Mouse (Mus musculus): ENCODE measurements around the gene Gm42688. TPM values are rescaled to one million over a fixed set of nuclear protein-coding genes. Genes with fewer than 3 reads are reported as not detected.

The Gm42688 gene
- polyA plus RNA-seq, 1 experiment from 2014 or later = 2.1 TPM

DNA sequence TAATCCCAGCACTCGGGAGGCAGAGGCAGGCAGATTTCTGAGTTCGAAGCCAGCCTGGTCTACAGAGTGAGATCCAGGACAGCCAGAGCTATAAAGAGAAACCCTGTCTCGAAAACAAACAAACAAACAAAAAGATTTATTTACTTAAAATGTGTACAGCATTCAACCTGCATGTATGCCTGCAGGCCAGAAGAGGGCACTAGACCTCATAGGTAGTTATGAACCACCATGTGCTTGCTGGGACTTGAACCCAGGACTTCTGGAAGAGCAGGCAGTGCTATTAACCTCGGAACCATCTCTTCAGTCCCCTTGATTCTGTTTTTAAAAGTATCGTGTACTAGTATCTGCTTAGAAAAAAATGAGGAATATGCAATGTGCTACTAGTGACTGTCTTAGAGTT, 26.0 kb downstream of the Gm42688 start:
- H3K4me3 ChIP-seq (ENCODE audit: low read depth, low read length) = no peak overlapping the region
- H3K27me3 ChIP-seq (replicated peaks; ENCODE audit: control insufficient read depth, insufficient read depth, low read length) = no peaks in the 10 kb centered on the region
- no peak overlapping the region for H3K4me2 ChIP-seq (ENCODE audit: low read depth, low read length)
- WGBS = 93% methylated on average over 5 of the region's 5 CpGs
- no peak overlapping the region for H3K27ac ChIP-seq (replicated peaks; ENCODE audit: low read depth, low read length)
- H3K9me3 ChIP-seq (ENCODE audit: control insufficient read depth, low read length) = no peaks in the 10 kb centered on the region
- ATAC-seq (ENCODE audit: low read depth) = no peak
- no peak for DNase-seq (ENCODE audit: low spot score)
- 0 out of 2 replicates have a peak, but pooled peaks cover 5% of the 10 kb centered on the region for H3K36me3 ChIP-seq (ENCODE audit: control insufficient read depth, insufficient read depth, low read length)
- H3K9ac ChIP-seq (ENCODE audit: low read depth, low read length) = no peak overlapping the region
- peaks cover 15% of the 10 kb centered on the region for H3K4me1 ChIP-seq (ENCODE audit: control insufficient read depth, insufficient read depth, low read length)

DNA sequence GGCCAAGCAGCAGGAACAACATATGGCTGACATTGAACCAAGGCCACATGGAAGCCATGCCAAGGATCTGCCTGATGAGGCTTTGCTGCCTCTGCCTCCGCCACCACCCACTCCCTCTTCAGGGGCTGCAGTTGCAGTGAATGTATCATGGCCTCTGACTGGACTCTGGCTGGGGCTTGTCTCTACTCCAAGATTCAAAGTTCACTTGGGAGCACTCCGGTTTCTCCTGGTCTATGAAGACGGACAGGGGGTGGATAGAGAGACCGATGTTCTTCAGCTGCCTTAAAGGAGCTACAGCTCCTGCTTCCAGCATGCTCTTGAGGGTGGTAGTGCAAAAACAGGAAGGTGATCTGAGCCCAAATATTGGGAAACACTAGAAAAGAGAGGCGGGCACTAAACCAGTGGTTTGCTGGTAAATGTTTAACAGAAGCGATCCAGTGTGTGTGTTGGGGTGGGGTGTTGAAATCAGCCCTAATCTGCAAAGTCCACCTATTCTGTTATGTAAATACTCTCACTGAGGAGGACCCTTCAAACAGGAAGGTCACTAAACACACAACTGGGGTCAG, 30.1 kb downstream of the Gm42688 start:
- no peak overlapping the region for H3K9ac ChIP-seq (ENCODE audit: low read depth, low read length)
- H3K27me3 ChIP-seq (replicated peaks; ENCODE audit: control insufficient read depth, insufficient read depth, low read length) = no peaks in the 10 kb centered on the region
- H3K4me2 ChIP-seq (ENCODE audit: low read depth, low read length) = no peak overlapping the region
- peaks cover 18% of the 10 kb centered on the region for H3K4me1 ChIP-seq (ENCODE audit: control insufficient read depth, insufficient read depth, low read length)
- H3K9me3 ChIP-seq (ENCODE audit: control insufficient read depth, low read length) = no peaks in the 10 kb centered on the region
- H3K27ac ChIP-seq (replicated peaks; ENCODE audit: low read depth, low read length) = no peak overlapping the region
- H3K36me3 ChIP-seq (ENCODE audit: control insufficient read depth, insufficient read depth, low read length) = no peaks in the 10 kb centered on the region
- ATAC-seq (ENCODE audit: low read depth) = no peak
- 67% methylated on average over 6 of the region's 6 CpGs for WGBS
- no peak overlapping the region for H3K4me3 ChIP-seq (ENCODE audit: low read depth, low read length)
- no peak for DNase-seq (ENCODE audit: low spot score)

DNA sequence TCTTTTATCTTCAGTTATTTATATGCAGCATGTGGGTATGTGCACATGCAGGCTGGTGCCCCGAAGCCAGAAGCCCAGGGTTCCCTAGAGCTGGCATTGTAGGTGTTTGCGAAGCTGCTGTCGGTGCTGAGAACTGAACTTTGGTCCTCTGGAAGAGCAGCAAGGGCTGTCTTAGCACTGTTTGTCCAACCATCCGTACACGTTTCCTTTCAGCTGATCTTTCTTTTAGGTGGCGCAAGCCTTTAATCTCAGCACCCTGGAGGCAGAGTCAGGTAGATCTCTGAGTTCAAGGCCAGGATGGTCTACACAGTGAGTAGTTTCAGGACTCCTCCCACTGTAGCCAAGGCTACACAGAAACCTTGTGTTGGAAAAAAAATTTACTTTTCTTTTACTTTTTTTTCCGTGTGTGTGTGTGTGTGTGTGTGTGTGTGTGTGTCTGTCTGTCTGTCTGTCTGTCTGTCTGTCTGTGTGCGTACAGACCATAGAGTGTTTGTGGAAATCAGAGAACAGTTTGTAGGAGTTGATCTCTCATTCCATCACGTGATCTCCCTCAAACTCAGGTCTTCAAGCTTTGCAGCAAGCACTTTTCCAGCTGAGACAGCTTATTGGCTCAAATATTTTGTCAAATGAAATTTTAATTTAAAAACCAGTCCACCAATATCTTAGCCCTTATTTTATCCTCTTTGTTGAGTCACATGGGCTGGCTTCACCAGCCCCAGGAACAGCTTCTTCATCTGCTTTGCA, 30.9 kb downstream of the Gm42688 start:
- Histone ChIP-seq H3K36me3 (ENCODE audit: control insufficient read depth, insufficient read depth, low read length) (no peaks in the 10 kb centered on the region), H3K9ac (ENCODE audit: low read depth, low read length) (no peak overlapping the region), H3K27ac (replicated peaks; ENCODE audit: low read depth, low read length) (no peak overlapping the region), H3K4me1 (ENCODE audit: control insufficient read depth, insufficient read depth, low read length) (peaks cover 19% of the 10 kb centered on the region), H3K27me3 (replicated peaks; ENCODE audit: control insufficient read depth, insufficient read depth, low read length) (no peaks in the 10 kb centered on the region), H3K9me3 (ENCODE audit: control insufficient read depth, low read length) (no peaks in the 10 kb centered on the region), H3K4me3 (ENCODE audit: low read depth, low read length) (no peak overlapping the region), H3K4me2 (ENCODE audit: low read depth, low read length) (no peak overlapping the region)
- WGBS = 85% methylated on average over 9 of the region's 9 CpGs
- DNase-seq (ENCODE audit: low spot score) (no peak), ATAC-seq (ENCODE audit: low read depth) (no peak)

DNA sequence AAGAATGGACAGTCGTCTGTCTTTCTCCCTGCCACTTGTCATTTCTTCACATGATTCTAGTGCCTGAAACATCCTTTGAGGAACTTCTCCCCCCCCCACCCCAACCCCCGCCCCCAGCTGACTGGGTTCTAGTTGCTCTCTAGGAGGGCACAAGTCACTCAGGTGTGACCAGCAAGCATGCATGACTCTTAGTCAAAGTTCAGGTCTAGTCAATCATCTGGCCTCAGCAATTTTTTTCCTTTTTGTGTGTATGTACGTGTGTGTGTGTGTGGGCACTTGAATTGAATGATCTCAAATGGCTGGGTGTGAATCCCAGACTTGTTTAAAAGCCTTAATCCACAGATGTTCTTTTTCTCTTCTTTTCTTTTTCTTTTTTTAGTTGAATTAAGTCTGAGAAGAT, 32.8 kb downstream of the Gm42688 start:
- no peaks in the 10 kb centered on the region for H3K9me3 ChIP-seq (ENCODE audit: control insufficient read depth, low read length)
- WGBS = 60% methylated on average over 3 of the region's 3 CpGs
- ATAC-seq (ENCODE audit: low read depth) = no peak
- peaks cover 31% of the 10 kb centered on the region for H3K4me1 ChIP-seq (ENCODE audit: control insufficient read depth, insufficient read depth, low read length)
- H3K27ac ChIP-seq (replicated peaks; ENCODE audit: low read depth, low read length) = no peak overlapping the region
- no peak overlapping the region for H3K4me2 ChIP-seq (ENCODE audit: low read depth, low read length)
- H3K9ac ChIP-seq (ENCODE audit: low read depth, low read length) = no peak overlapping the region
- H3K36me3 ChIP-seq (ENCODE audit: control insufficient read depth, insufficient read depth, low read length) = no peaks in the 10 kb centered on the region
- DNase-seq (ENCODE audit: low spot score) = no peak
- H3K4me3 ChIP-seq (ENCODE audit: low read depth, low read length) = no peak overlapping the region
- H3K27me3 ChIP-seq (replicated peaks; ENCODE audit: control insufficient read depth, insufficient read depth, low read length) = no peaks in the 10 kb centered on the region

DNA sequence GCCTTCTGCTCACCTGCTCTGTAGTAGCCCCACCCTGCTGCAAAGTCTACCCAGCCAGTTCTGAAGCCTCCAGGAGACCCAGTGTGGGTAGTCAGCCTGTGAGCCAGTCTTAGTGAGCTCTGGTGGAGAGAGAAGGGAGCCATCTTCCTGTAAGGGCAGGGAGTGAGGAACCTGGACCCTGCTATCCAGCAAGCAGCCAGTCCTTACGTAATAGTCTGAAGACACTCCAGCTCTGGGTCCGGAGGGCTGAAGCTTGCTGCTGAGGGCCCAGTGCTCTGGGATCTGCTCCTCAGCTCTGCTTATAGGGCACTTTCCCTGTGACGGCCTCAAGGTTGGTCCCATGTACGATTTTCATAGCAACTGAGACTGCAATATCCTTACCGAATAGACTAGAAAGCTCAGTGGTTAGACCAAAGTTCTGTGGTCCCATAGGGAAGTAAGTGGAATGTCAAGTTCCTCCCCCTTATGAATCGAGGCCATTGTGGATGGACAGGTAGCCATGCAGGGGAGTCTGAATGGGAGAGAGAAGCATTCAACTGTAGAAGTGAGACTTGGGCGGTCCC, 33.6 kb downstream of the Gm42688 start, which contains the start of gene Rtkn:
TSS of gene Rtkn (plus strand) at position 513 of the 563 bp plus-strand sequence.
- Histone ChIP-seq H3K4me2 (ENCODE audit: low read depth, low read length) (peak within 1 kb of the TSS; percentile 62), H3K27ac (replicated peaks; ENCODE audit: low read depth, low read length) (peak within 1 kb of the TSS; percentile 97), H3K9me3 (ENCODE audit: control insufficient read depth, low read length) (no peaks in the 10 kb centered on the region), H3K27me3 (replicated peaks; ENCODE audit: control insufficient read depth, insufficient read depth, low read length) (no peaks in the 10 kb centered on the region), H3K9ac (ENCODE audit: low read depth, low read length) (peak within 1 kb of the TSS; percentile 74), H3K36me3 (ENCODE audit: control insufficient read depth, insufficient read depth, low read length) (no peaks in the 10 kb centered on the region), H3K4me1 (ENCODE audit: control insufficient read depth, insufficient read depth, low read length) (peaks cover 37% of the 10 kb centered on the region), H3K4me3 (ENCODE audit: low read depth, low read length) (peak within 1 kb of the TSS; percentile 45)
- 57% methylated on average over 7 of the region's 7 CpGs for WGBS
- DNase-seq (ENCODE audit: low spot score) = no peak
- no peak for ATAC-seq (ENCODE audit: low read depth)

DNA sequence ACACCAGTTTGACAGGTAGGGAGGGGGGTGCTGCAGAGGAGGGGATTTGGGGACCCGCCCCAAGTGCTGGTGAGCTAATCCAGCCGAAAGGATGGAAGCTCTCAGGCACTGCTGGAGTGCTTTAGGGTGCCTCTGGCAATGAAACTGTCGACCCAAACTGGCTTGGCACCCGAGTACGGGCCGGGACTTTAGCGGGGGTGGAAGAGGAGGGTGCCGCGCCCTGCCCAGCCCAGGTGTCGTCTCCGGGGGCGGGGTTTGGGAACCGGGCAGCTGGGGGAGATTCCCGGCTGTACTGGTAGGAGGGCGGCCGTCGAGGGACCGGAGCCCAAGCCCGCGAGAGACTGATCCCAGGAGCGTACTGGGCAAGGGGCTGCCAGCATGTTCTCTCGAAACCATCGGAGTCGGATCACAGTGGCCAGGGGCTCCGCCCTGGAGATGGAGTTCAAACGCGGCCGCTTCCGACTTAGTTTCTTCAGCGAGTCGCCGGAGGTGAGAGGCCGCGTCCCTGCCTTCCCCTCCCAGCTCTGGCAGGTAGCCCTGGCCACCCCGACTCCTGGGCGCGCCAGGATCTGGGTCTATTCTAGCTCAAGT, 34.2 kb downstream of the Gm42688 start:
- Histone ChIP-seq H3K9me3 (ENCODE audit: control insufficient read depth, low read length) (no peaks in the 10 kb centered on the region), H3K27me3 (replicated peaks; ENCODE audit: control insufficient read depth, insufficient read depth, low read length) (no peaks in the 10 kb centered on the region), H3K4me2 (ENCODE audit: low read depth, low read length) (peak overlapping the region; percentile 62), H3K27ac (replicated peaks; ENCODE audit: low read depth, low read length) (peak overlapping the region; percentile 97), H3K4me1 (ENCODE audit: control insufficient read depth, insufficient read depth, low read length) (peaks cover 37% of the 10 kb centered on the region), H3K36me3 (ENCODE audit: control insufficient read depth, insufficient read depth, low read length) (no peaks in the 10 kb centered on the region), H3K4me3 (ENCODE audit: low read depth, low read length) (peak overlapping the region; percentile 45), H3K9ac (ENCODE audit: low read depth, low read length) (peak overlapping the region; percentile 74)
- peak; percentile 68 for DNase-seq (ENCODE audit: low spot score)
- no peak; the same call in 1 of the 2 replicates for ATAC-seq (ENCODE audit: low read depth)
- 4% methylated on average over 35 of the region's 37 CpGs for WGBS

DNA sequence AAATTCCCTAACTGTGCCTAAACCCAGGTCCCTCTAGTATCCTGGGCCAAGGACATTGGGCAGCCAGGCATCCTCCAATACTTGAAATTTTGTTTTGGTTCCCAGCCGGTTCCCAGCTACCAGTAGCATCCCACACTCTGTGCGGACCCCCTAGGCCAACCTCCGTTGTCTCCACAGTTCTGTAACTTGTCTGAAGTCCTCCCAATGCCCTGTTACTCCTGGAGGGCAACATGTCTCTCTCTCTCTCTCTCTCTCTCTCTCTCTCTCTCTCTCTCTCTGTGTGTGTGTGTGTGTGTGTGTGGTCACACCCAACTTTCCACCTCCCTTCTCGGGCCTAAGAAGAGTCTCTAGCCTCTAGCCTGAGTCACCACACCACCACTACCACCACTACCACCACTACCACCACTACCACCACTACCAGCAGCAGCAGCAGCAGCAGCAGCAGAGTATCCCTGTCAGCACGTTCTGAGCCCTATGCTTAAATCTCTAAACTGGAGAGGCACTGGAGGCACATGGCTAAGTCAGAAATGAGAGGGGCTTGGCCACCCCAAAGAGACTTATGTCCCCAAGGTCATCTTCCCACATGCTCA, 35.0 kb downstream of the Gm42688 start:
- Histone ChIP-seq H3K4me2 (ENCODE audit: low read depth, low read length) (peak overlapping the region; percentile 62), H3K36me3 (ENCODE audit: control insufficient read depth, insufficient read depth, low read length) (no peaks in the 10 kb centered on the region), H3K27ac (replicated peaks; ENCODE audit: low read depth, low read length) (peak overlapping the region; percentile 97), H3K4me3 (ENCODE audit: low read depth, low read length) (peak overlapping the region; percentile 45), H3K9ac (ENCODE audit: low read depth, low read length) (peak overlapping the region; percentile 74), H3K9me3 (ENCODE audit: control insufficient read depth, low read length) (no peaks in the 10 kb centered on the region), H3K27me3 (replicated peaks; ENCODE audit: control insufficient read depth, insufficient read depth, low read length) (no peaks in the 10 kb centered on the region), H3K4me1 (ENCODE audit: control insufficient read depth, insufficient read depth, low read length) (peaks cover 37% of the 10 kb centered on the region)
- DNase-seq (ENCODE audit: low spot score) = no peak
- no peak for ATAC-seq (ENCODE audit: low read depth)
- 16% methylated on average over 5 of the region's 5 CpGs for WGBS

DNA sequence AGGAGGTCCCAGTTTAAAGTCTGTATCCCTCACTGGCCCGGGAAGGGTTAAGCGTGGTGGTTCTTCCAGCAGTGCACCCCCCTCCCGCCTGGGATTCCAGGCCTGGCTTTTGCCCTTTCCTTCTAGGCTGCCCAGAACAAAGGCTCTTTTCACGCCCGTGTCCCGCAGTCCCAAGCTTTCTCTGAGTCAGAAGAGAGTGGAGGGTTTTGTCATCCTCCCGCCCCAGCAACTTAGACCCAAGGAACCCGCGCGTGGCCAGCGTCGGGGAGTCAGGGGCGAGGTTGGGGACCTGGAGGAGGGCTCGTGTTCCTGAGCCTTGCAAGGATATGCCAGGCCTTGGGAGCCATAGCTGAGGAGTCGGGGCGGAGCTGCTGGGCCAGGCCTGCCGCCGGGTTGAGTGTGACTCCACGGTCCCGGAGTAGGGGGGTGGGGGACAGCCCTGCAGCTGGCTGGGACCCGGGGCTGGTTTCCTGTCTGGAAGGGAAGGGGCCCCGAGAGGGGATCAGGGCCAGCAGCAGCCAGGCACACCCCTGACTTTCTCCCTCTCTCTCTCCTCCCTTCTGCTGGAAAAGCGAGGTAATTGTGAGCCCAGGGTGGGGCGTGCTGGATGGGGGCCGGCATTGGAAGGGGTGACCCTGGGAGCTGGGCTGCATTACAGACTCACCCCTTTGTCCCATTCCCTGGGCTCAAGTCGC, 35.6 kb downstream of the Gm42688 start:
- ATAC-seq (ENCODE audit: low read depth) (peak; percentile 86), DNase-seq (ENCODE audit: low spot score) (peak; percentile 94)
- Histone ChIP-seq H3K4me1 (ENCODE audit: control insufficient read depth, insufficient read depth, low read length) (peaks cover 42% of the 10 kb centered on the region), H3K27ac (replicated peaks; ENCODE audit: low read depth, low read length) (peak overlapping the region; percentile 97), H3K9me3 (ENCODE audit: control insufficient read depth, low read length) (no peaks in the 10 kb centered on the region), H3K4me3 (ENCODE audit: low read depth, low read length) (peak overlapping the region; percentile 45), H3K9ac (ENCODE audit: low read depth, low read length) (peak overlapping the region; percentile 74), H3K27me3 (replicated peaks; ENCODE audit: control insufficient read depth, insufficient read depth, low read length) (no peaks in the 10 kb centered on the region), H3K4me2 (ENCODE audit: low read depth, low read length) (peak overlapping the region; percentile 62), H3K36me3 (ENCODE audit: control insufficient read depth, insufficient read depth, low read length) (no peaks in the 10 kb centered on the region)
- 1% methylated on average over 21 of the region's 26 CpGs for WGBS

Data from embryonic facial prominence, embryonic 14.5 days (tissue).